Mouse (Mus musculus): ENCODE results near the gene Snap91. TPM values are rescaled to one million over a fixed set of nuclear protein-coding genes. Genes with fewer than 3 reads are reported as not detected.
A peak's percentile ranks its signal among the peaks of the same experiment; 100 is the strongest.

Gene Snap91
- polyA plus RNA-seq, 1 experiment from 2014 or later: not detected

DNA sequence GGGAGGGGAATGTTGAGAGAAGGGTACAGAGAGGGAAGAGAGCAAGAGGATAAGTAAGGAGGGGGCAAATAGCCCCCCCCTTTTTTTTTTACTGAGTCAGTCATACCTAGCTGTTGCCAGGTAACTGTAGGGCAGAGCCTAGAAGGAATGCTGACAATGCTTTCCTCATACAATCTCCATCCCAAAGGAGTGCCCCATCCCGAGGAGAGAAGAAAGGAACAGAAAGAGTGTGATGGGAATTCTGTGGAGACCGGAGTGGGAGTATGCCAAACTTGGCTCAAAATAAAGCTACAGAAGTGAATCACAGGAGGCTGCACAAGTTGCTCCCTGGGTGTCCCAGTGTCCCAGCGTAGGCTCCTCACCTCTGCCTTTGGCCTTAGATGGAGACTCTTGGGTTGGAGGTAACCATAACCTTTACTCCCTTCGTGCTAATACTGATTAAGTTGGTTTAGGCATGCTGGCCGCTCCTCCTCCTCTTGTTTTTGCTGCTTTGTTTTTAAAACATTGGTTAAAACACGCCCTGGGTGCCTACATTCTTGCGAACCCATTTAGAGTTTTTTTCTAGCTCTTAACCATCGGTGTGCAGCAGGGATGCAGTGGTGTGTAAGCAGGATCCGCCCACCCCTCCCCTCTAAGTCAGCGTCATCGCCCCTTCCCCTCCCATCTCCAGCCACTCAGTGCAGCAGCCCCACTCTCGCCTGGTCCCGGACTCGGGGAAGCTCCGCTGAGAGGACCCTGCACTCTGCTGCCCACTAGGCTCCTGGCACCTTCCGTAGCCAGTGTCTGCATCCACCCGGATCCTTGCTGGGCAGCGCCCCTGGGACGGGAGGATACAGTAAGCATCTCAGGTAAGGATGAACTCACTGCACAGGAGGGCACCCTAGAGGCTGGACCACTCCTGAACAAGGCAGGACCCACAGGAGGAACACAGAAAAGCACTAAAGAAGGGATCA is 137.2 kb downstream of the Snap91 start, which contains the start of gene Prss35:
Gene Prss35, plus strand, starts transcription at position 691 of the 953 bp plus-strand sequence.
- H3K9me3 ChIP-seq (ENCODE audit: low read length): no peaks in the 10 kb centered on the region
- H3K36me3 ChIP-seq (replicated peaks; ENCODE audit: insufficient read depth, low read length): no peaks in the 10 kb centered on the region
- ATAC-seq (no peak), DNase-seq (no peak)
- no peaks in the 10 kb centered on the region for H3K4me1 ChIP-seq (ENCODE audit: insufficient read depth)
- WGBS (ENCODE audit: insufficient replicate concordance): 9% methylated on average over 19 of the region's 19 CpGs
- no peak for TF ChIP-seq EP300 (IDR thresholded peaks at IDR 0.05; ENCODE audit: low read depth)
- no peak for TF ChIP-seq CTCF (IDR thresholded peaks at IDR 0.05; ENCODE audit: low read depth)
- H3K4me2 ChIP-seq (ENCODE audit: low read depth, low read length): peak within 1 kb of the TSS; percentile 7; the same call in 1 of the 2 replicates
- H3K27ac ChIP-seq (ENCODE audit: low read depth): no peak within 1 kb of the TSS
- no peak within 1 kb of the TSS for H3K4me3 ChIP-seq (ENCODE audit: low read depth, low read length)
- H3K9ac ChIP-seq (replicated peaks): no peak within 1 kb of the TSS
- no peaks in the 10 kb centered on the region for H3K27me3 ChIP-seq (ENCODE audit: insufficient read depth, low read length)

DNA sequence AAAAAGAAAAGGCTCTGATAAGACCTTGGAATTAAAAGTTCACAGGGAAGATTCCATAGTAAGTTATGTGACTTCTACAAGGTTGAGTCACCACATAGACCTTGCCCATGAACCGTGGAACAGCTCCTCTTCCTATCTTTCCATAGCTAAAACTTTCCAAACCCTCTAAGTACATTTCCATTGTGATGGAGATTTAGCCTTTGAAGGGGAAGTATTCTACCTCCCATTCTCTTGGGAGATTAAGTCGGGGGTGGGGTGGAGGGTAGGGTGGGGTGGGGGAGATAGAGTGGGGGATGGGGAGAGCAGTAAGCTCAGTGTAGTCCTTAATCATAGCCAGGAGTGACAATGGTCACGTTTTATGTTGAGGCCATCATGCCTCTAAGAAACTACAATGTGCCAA is 140.5 kb downstream of the Snap91 start:
- TF ChIP-seq CTCF (IDR thresholded peaks at IDR 0.05; ENCODE audit: low read depth) (no peak), EP300 (IDR thresholded peaks at IDR 0.05; ENCODE audit: low read depth) (no peak)
- 33% methylated on average over 3 of the region's 3 CpGs for WGBS (ENCODE audit: insufficient replicate concordance)
- H3K27ac ChIP-seq (ENCODE audit: low read depth): no peak overlapping the region
- no peaks in the 10 kb centered on the region for H3K36me3 ChIP-seq (replicated peaks; ENCODE audit: insufficient read depth, low read length)
- no peak overlapping the region for H3K9ac ChIP-seq (replicated peaks)
- no peak for ATAC-seq
- no peaks in the 10 kb centered on the region for H3K4me1 ChIP-seq (ENCODE audit: insufficient read depth)
- DNase-seq: no peak
- no peaks in the 10 kb centered on the region for H3K27me3 ChIP-seq (ENCODE audit: insufficient read depth, low read length)
- H3K9me3 ChIP-seq (ENCODE audit: low read length): no peaks in the 10 kb centered on the region
- H3K4me2 ChIP-seq (ENCODE audit: low read depth, low read length): no peak overlapping the region
- H3K4me3 ChIP-seq (ENCODE audit: low read depth, low read length): no peak overlapping the region

DNA sequence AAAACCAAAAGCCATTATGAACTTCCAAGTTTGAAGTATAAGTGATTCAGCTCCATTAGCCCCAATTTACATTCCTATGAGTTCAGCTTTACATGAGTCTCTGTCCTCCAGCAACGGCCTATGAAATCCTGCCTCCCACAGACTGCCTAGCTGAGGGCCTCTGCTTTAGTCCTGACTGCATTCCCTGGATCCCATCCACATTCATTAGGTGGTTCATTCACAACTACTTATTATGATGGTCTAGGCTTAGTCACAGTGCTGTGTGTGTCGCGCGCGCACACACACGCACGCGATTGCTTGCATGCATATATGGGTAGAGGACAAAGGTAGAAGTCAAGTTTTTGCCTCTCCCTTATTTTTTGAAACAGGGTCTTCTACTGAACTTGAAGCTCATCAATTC is 141.7 kb downstream of the Snap91 start:
- Histone ChIP-seq H3K9ac (replicated peaks) (no peak overlapping the region), H3K36me3 (replicated peaks; ENCODE audit: insufficient read depth, low read length) (no peaks in the 10 kb centered on the region), H3K9me3 (ENCODE audit: low read length) (no peaks in the 10 kb centered on the region), H3K4me1 (ENCODE audit: insufficient read depth) (no peaks in the 10 kb centered on the region), H3K4me3 (ENCODE audit: low read depth, low read length) (no peak overlapping the region), H3K27ac (ENCODE audit: low read depth) (no peak overlapping the region), H3K27me3 (ENCODE audit: insufficient read depth, low read length) (no peaks in the 10 kb centered on the region), H3K4me2 (ENCODE audit: low read depth, low read length) (no peak overlapping the region)
- no peak for ATAC-seq
- TF ChIP-seq CTCF (IDR thresholded peaks at IDR 0.05; ENCODE audit: low read depth) (no peak), EP300 (IDR thresholded peaks at IDR 0.05; ENCODE audit: low read depth) (no peak)
- WGBS (ENCODE audit: insufficient replicate concordance): 96% methylated on average over 8 of the region's 8 CpGs
- DNase-seq: no peak

DNA sequence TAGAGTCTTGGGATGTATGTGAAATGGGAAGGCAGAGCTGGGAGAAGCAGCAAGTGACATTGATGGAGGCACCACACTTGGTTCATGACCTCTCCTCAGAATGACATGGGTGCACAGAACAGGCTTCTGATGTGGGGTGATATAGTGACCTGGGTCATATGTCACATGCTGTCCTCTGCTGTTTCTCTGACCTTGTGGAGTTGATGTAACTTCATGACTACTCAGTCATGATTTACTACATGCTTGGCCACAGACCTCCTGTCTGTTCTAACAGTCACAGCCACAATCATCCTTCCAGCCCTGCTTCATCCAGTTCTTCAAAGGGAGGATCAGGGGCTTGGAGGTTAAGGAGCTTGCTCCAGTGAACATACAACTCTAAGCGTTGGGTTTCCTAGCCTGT is 142.4 kb downstream of the Snap91 start:
- DNase-seq: no peak

DNA sequence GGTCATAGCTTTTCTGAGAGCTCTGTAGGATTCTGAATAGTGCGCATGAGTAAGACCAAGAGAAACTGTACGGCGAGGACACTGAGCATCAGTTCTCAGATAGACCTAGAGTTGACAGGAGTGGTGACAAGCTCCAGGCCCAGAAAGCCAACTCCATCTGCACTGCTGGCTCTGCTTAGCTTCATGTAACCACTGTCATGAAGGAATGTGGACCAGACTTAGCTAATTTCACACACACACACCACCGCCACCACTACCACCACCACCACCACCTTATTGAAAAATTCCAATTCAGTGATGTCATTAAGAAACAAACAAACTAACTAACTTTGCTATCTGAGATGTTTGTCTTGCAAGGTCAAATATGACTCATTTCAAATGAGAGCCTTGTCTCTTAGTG is 143.5 kb downstream of the Snap91 start:
- Histone ChIP-seq H3K36me3 (replicated peaks; ENCODE audit: insufficient read depth, low read length) (no peaks in the 10 kb centered on the region), H3K4me3 (ENCODE audit: low read depth, low read length) (no peak overlapping the region), H3K9me3 (ENCODE audit: low read length) (no peaks in the 10 kb centered on the region), H3K4me1 (ENCODE audit: insufficient read depth) (no peaks in the 10 kb centered on the region), H3K4me2 (ENCODE audit: low read depth, low read length) (no peak overlapping the region), H3K9ac (replicated peaks) (no peak overlapping the region), H3K27ac (ENCODE audit: low read depth) (no peak overlapping the region), H3K27me3 (ENCODE audit: insufficient read depth, low read length) (no peaks in the 10 kb centered on the region)
- DNase-seq: no peak
- 76% methylated on average over 4 of the region's 4 CpGs for WGBS (ENCODE audit: insufficient replicate concordance)
- ATAC-seq: no peak
- TF ChIP-seq CTCF (IDR thresholded peaks at IDR 0.05; ENCODE audit: low read depth) (no peak), EP300 (IDR thresholded peaks at IDR 0.05; ENCODE audit: low read depth) (no peak)

More for the DNA sequence above, 142.4 kb downstream of the Snap91 start:
- Histone ChIP-seq H3K4me1 (ENCODE audit: insufficient read depth) (no peaks in the 10 kb centered on the region), H3K9me3 (ENCODE audit: low read length) (no peaks in the 10 kb centered on the region), H3K36me3 (replicated peaks; ENCODE audit: insufficient read depth, low read length) (no peaks in the 10 kb centered on the region), H3K4me3 (ENCODE audit: low read depth, low read length) (no peak overlapping the region), H3K27ac (ENCODE audit: low read depth) (no peak overlapping the region), H3K27me3 (ENCODE audit: insufficient read depth, low read length) (no peaks in the 10 kb centered on the region), H3K9ac (replicated peaks) (no peak overlapping the region), H3K4me2 (ENCODE audit: low read depth, low read length) (no peak overlapping the region)
- 91% methylated on average over 1 of the region's 1 CpGs for WGBS (ENCODE audit: insufficient replicate concordance)
- no peak for TF ChIP-seq EP300 (IDR thresholded peaks at IDR 0.05; ENCODE audit: low read depth)
- no peak for TF ChIP-seq CTCF (IDR thresholded peaks at IDR 0.05; ENCODE audit: low read depth)
- no peak for ATAC-seq

DNA sequence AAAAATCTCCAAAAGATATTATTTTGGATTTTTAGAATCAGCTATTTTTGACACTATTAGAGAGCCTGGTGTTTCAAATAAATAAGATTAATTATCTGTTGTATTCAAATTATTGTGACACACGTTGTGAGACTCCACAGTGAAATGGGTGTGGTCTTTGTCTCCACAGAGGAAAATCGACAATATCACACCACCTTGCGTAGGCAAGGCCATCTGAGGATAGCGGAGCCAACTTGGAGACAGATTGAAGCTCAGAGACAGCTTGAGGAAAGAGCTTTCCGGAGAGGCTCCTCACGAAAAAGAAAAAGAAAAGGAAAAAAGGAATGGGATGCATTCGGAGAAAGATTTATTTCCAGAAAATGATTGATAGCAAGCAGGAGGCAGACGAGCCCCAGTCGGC is 145.7 kb downstream of the Snap91 start:
- H3K27ac ChIP-seq (ENCODE audit: low read depth): no peak overlapping the region
- H3K4me2 ChIP-seq (ENCODE audit: low read depth, low read length): no peak overlapping the region
- H3K4me1 ChIP-seq (ENCODE audit: insufficient read depth): no peaks in the 10 kb centered on the region
- ATAC-seq: no peak
- TF ChIP-seq CTCF (IDR thresholded peaks at IDR 0.05; ENCODE audit: low read depth): no peak
- TF ChIP-seq EP300 (IDR thresholded peaks at IDR 0.05; ENCODE audit: low read depth): no peak
- no peaks in the 10 kb centered on the region for H3K27me3 ChIP-seq (ENCODE audit: insufficient read depth, low read length)
- no peak for DNase-seq
- no peaks in the 10 kb centered on the region for H3K9me3 ChIP-seq (ENCODE audit: low read length)
- no peak overlapping the region for H3K9ac ChIP-seq (replicated peaks)
- 73% methylated on average over 9 of the region's 9 CpGs for WGBS (ENCODE audit: insufficient replicate concordance)
- H3K36me3 ChIP-seq (replicated peaks; ENCODE audit: insufficient read depth, low read length): no peaks in the 10 kb centered on the region
- no peak overlapping the region for H3K4me3 ChIP-seq (ENCODE audit: low read depth, low read length)

All from liver, postnatal 0 days (tissue).